Mouse (Mus musculus): ENCODE data around the gene Hspbap1. TPM values are rescaled to one million over a fixed set of nuclear protein-coding genes. Genes with fewer than 3 reads are reported as not detected.

The Hspbap1 gene
- polyA plus RNA-seq, 1 experiment from 2014 or later, result 30.4 TPM

GRCm38 (mm10) chr16:35781096-35781495 lies 10.9 kb downstream of the Hspbap1 start:
- no peaks in the 10 kb centered on the region for H3K36me3 ChIP-seq (ENCODE audit: control insufficient read depth, insufficient read depth, low read length)
- H3K4me1 ChIP-seq (replicated peaks; ENCODE audit: control insufficient read depth, insufficient read depth, low read length), result peaks cover 8% of the 10 kb centered on the region
- no peaks in the 10 kb centered on the region for H3K27me3 ChIP-seq (replicated peaks; ENCODE audit: control insufficient read depth, insufficient read depth, low read length)
- H3K4me2 ChIP-seq, result no peak overlapping the region
- H3K27ac ChIP-seq (ENCODE audit: low read depth, low read length), result no peak overlapping the region
- DNase-seq (ENCODE audit: low spot score) (no peak), ATAC-seq (replicated peaks; ENCODE audit: low FRiP score) (no peak)
- H3K9me3 ChIP-seq (ENCODE audit: control insufficient read depth, low read length), result no peaks in the 10 kb centered on the region
- 90% methylated on average over 9 of the region's 9 CpGs for WGBS
- no peak overlapping the region for H3K4me3 ChIP-seq (ENCODE audit: low read depth, low read length)
- no peak overlapping the region for H3K9ac ChIP-seq (ENCODE audit: low read depth, low read length)

DNA sequence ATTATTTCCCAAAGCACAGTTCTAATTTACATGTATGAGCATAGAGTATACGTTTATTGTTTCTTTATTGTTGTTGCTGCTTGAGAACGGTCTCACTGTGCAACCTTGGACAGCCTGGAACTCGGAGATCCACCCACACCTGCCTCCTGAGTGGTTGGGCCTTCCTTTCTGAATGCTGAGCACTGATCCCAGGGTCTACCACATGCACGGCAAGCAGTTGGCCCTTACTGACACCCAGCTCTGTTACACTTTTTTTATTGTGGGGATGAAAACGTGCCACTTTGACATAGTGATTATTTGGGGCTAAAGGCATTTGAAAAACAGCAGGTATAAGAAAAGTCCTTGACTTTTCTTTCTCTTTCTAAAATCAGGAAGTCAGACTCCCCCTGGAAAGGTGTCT lies 11.5 kb downstream of the Hspbap1 start:
- 79% methylated on average over 5 of the region's 5 CpGs for WGBS

GRCm38 (mm10) chr16:35782451-35783206 lies 12.5 kb downstream of the Hspbap1 start:
- H3K4me1 ChIP-seq (replicated peaks; ENCODE audit: control insufficient read depth, insufficient read depth, low read length), result peaks cover 8% of the 10 kb centered on the region
- 86% methylated on average over 13 of the region's 13 CpGs for WGBS
- no peaks in the 10 kb centered on the region for H3K36me3 ChIP-seq (ENCODE audit: control insufficient read depth, insufficient read depth, low read length)
- ATAC-seq (replicated peaks; ENCODE audit: low FRiP score), result no peak
- no peak for DNase-seq (ENCODE audit: low spot score)
- no peak overlapping the region for H3K4me3 ChIP-seq (ENCODE audit: low read depth, low read length)
- H3K9me3 ChIP-seq (ENCODE audit: control insufficient read depth, low read length), result no peaks in the 10 kb centered on the region
- no peaks in the 10 kb centered on the region for H3K27me3 ChIP-seq (replicated peaks; ENCODE audit: control insufficient read depth, insufficient read depth, low read length)
- no peak overlapping the region for H3K9ac ChIP-seq (ENCODE audit: low read depth, low read length)
- no peak overlapping the region for H3K4me2 ChIP-seq
- H3K27ac ChIP-seq (ENCODE audit: low read depth, low read length), result no peak overlapping the region

More for the DNA sequence above, 11.5 kb downstream of the Hspbap1 start:
- Histone ChIP-seq H3K9me3 (ENCODE audit: control insufficient read depth, low read length) (no peaks in the 10 kb centered on the region), H3K4me3 (ENCODE audit: low read depth, low read length) (no peak overlapping the region), H3K4me1 (replicated peaks; ENCODE audit: control insufficient read depth, insufficient read depth, low read length) (peaks cover 8% of the 10 kb centered on the region), H3K36me3 (ENCODE audit: control insufficient read depth, insufficient read depth, low read length) (no peaks in the 10 kb centered on the region), H3K27me3 (replicated peaks; ENCODE audit: control insufficient read depth, insufficient read depth, low read length) (no peaks in the 10 kb centered on the region), H3K4me2 (no peak overlapping the region), H3K27ac (ENCODE audit: low read depth, low read length) (no peak overlapping the region), H3K9ac (ENCODE audit: low read depth, low read length) (no peak overlapping the region)
- DNase-seq (ENCODE audit: low spot score) (no peak), ATAC-seq (replicated peaks; ENCODE audit: low FRiP score) (no peak)

DNA sequence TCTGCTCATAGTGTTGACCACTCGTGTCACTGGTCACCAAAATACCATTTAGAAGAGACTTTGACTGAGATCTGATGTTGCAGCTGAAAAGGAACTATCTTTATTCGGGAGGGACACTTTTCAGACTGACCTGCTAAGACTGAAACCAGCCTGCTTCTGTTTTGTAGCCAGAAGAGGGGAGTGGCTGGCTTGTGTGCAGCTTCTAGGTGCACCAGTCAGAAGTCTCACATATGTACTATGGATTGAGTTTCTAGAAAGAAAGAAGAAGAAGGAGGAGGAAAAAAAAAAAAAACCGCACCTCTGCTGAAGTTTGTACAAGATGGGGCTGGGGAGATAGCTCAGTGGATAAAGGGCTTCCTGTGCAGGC lies 13.0 kb downstream of the Hspbap1 start:
- WGBS, result 73% methylated on average over 3 of the region's 3 CpGs
- ATAC-seq (replicated peaks; ENCODE audit: low FRiP score), result no peak

DNA sequence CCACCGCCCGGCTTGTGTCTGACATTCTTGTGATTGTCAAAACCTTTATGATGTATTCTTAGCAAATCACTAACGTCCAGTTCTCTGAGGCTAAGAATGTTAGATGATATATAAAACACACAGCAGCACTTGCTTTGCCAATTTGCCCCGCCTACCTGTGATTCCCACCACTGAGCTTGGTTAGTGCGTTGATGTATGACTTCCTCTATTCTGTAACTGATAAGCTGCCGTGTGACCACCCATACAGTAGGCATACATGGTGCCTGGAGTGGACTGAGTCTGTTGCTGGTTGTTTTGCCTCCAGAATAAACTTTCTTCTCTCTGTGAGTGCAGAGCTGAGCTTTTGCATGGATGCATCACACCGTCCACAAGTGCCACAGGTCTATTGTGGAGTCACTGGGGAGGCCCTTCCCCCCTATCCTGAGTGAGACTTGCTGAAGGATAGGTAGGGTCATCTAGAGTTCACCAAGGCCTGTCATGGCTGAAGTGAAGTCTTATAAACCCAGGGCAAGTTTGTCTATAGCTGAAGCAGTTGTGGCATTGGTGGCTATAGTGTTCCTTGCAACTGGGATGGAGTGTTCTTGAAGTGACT lies 14.1 kb downstream of the Hspbap1 start:
- Histone ChIP-seq H3K9ac (ENCODE audit: low read depth, low read length) (no peak overlapping the region), H3K27me3 (replicated peaks; ENCODE audit: control insufficient read depth, insufficient read depth, low read length) (no peaks in the 10 kb centered on the region), H3K4me2 (no peak overlapping the region), H3K36me3 (ENCODE audit: control insufficient read depth, insufficient read depth, low read length) (no peaks in the 10 kb centered on the region; the same call in 1 of the 2 replicates), H3K4me1 (replicated peaks; ENCODE audit: control insufficient read depth, insufficient read depth, low read length) (peaks cover 8% of the 10 kb centered on the region), H3K9me3 (ENCODE audit: control insufficient read depth, low read length) (no peaks in the 10 kb centered on the region), H3K27ac (ENCODE audit: low read depth, low read length) (no peak overlapping the region), H3K4me3 (ENCODE audit: low read depth, low read length) (no peak overlapping the region)
- ATAC-seq (replicated peaks; ENCODE audit: low FRiP score), result no peak
- no peak for DNase-seq (ENCODE audit: low spot score)
- WGBS, result 62% methylated on average over 7 of the region's 7 CpGs

More for the DNA sequence above, 13.0 kb downstream of the Hspbap1 start:
- Histone ChIP-seq H3K4me1 (replicated peaks; ENCODE audit: control insufficient read depth, insufficient read depth, low read length) (peaks cover 8% of the 10 kb centered on the region), H3K36me3 (ENCODE audit: control insufficient read depth, insufficient read depth, low read length) (no peaks in the 10 kb centered on the region; the same call in 1 of the 2 replicates), H3K4me2 (no peak overlapping the region), H3K4me3 (ENCODE audit: low read depth, low read length) (no peak overlapping the region), H3K27me3 (replicated peaks; ENCODE audit: control insufficient read depth, insufficient read depth, low read length) (no peaks in the 10 kb centered on the region), H3K9me3 (ENCODE audit: control insufficient read depth, low read length) (no peaks in the 10 kb centered on the region), H3K27ac (ENCODE audit: low read depth, low read length) (no peak overlapping the region), H3K9ac (ENCODE audit: low read depth, low read length) (no peak overlapping the region)
- DNase-seq (ENCODE audit: low spot score), result no peak

- Histone ChIP-seq H3K4me3 (ENCODE audit: low read depth, low read length) (no peak overlapping the region), H3K4me2 (no peak overlapping the region), H3K9ac (ENCODE audit: low read depth, low read length) (no peak overlapping the region), H3K9me3 (ENCODE audit: control insufficient read depth, low read length) (no peaks in the 10 kb centered on the region), H3K27me3 (replicated peaks; ENCODE audit: control insufficient read depth, insufficient read depth, low read length) (no peaks in the 10 kb centered on the region), H3K36me3 (ENCODE audit: control insufficient read depth, insufficient read depth, low read length) (peaks cover 4% of the 10 kb centered on the region; the same call in 1 of the 2 replicates), H3K27ac (ENCODE audit: low read depth, low read length) (no peak overlapping the region), H3K4me1 (replicated peaks; ENCODE audit: control insufficient read depth, insufficient read depth, low read length) (peaks cover 10% of the 10 kb centered on the region)
- 91% methylated on average over 6 of the region's 6 CpGs for WGBS
- DNase-seq (ENCODE audit: low spot score) (no peak), ATAC-seq (replicated peaks; ENCODE audit: low FRiP score) (no peak)
These were observed 17.0 kb downstream of the Hspbap1 start for GRCm38 (mm10) chr16:35787163-35787562.

GRCm38 (mm10) chr16:35787568-35788189 lies 17.5 kb downstream of the Hspbap1 start:
- H3K4me1 ChIP-seq (replicated peaks; ENCODE audit: control insufficient read depth, insufficient read depth, low read length), result peaks cover 10% of the 10 kb centered on the region
- ATAC-seq (replicated peaks; ENCODE audit: low FRiP score) (no peak), DNase-seq (ENCODE audit: low spot score) (no peak)
- 90% methylated on average over 8 of the region's 8 CpGs for WGBS
- no peak overlapping the region for H3K4me3 ChIP-seq (ENCODE audit: low read depth, low read length)
- H3K4me2 ChIP-seq, result no peak overlapping the region
- no peaks in the 10 kb centered on the region for H3K9me3 ChIP-seq (ENCODE audit: control insufficient read depth, low read length)
- no peak overlapping the region for H3K27ac ChIP-seq (ENCODE audit: low read depth, low read length)
- no peaks in the 10 kb centered on the region for H3K27me3 ChIP-seq (replicated peaks; ENCODE audit: control insufficient read depth, insufficient read depth, low read length)
- no peak overlapping the region for H3K9ac ChIP-seq (ENCODE audit: low read depth, low read length)
- peaks cover 4% of the 10 kb centered on the region; the same call in 1 of the 2 replicates for H3K36me3 ChIP-seq (ENCODE audit: control insufficient read depth, insufficient read depth, low read length)

DNA sequence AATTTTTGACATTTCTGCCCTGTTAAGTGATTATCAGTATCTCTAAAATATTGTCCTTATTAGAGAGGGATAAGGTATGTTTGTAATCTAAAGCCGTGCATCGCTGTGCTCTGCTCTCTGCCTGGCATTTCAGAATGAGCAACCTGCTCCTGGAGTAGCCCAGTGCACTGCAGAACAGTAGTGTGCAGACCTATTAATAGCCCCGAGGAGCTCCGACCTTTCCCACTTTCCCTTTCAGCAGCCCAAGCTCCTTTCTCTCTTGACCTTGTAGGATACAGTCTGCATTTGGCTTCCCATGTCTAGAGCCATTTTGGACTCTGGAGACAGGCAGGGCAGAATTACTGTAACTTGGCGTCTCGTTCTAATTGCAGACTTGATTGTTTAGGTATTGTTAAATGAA lies 18.2 kb downstream of the Hspbap1 start:
- no peak overlapping the region for H3K9ac ChIP-seq (ENCODE audit: low read depth, low read length)
- H3K4me3 ChIP-seq (ENCODE audit: low read depth, low read length), result no peak overlapping the region
- peaks cover 4% of the 10 kb centered on the region; the same call in 1 of the 2 replicates for H3K36me3 ChIP-seq (ENCODE audit: control insufficient read depth, insufficient read depth, low read length)
- H3K27me3 ChIP-seq (replicated peaks; ENCODE audit: control insufficient read depth, insufficient read depth, low read length), result no peaks in the 10 kb centered on the region
- no peaks in the 10 kb centered on the region for H3K9me3 ChIP-seq (ENCODE audit: control insufficient read depth, low read length)
- WGBS, result 89% methylated on average over 6 of the region's 6 CpGs
- H3K4me2 ChIP-seq, result no peak overlapping the region
- DNase-seq (ENCODE audit: low spot score) (no peak), ATAC-seq (replicated peaks; ENCODE audit: low FRiP score) (no peak)
- H3K27ac ChIP-seq (ENCODE audit: low read depth, low read length), result no peak overlapping the region
- H3K4me1 ChIP-seq (replicated peaks; ENCODE audit: control insufficient read depth, insufficient read depth, low read length), result peaks cover 10% of the 10 kb centered on the region
